10 mouse cellular contexts compared by ENCODE assay signal in genomic region chr5:54290372-54291080, GRCm38 (mm10).
DNase-seq lines count a peak whose midpoint lies in the region; ATAC-seq lines count a peak whose summit lies in the region.
"Had no signal": no experiment of that assay in that cellular context is flagged by ENCODE, and none has a peak within 500 bp of the region (broad histone marks: within the 10 kb centered on the region; RNA-seq: fewer than 3 reads in every experiment).

No protein-coding gene starts in this region.

- no peak overlapping the region for H3K9ac ChIP-seq in heart, embryonic 13.5 days
- H3K9ac ChIP-seq in heart, embryonic 12.5 days: no peak overlapping the region
- no peak overlapping the region for H3K9ac ChIP-seq in neural tube, embryonic 15.5 days (replicated peaks)
- no peak overlapping the region for H3K9ac ChIP-seq in kidney, embryonic 16.5 days (replicated peaks; ENCODE audit: low read length)
- H3K9ac ChIP-seq: midbrain, embryonic 15.5 days had no signal

- DNase-seq in neural tube, embryonic 10.5 days (ENCODE audit: extremely low spot score, low spot score): peak; percentile 54
- no peak for DNase-seq in testis, postnatal 10 days (ENCODE audit: low spot score)
- no peak for DNase-seq in right cerebral cortex, postnatal 4 days
- no peak for DNase-seq in layer of hippocampus, adult 18-20 months (ENCODE audit: low spot score in 2 of 2)
- DNase-seq: cerebellum, adult 9-10 months had no signal

- no peaks in the 10 kb centered on the region for H3K36me3 ChIP-seq in heart, embryonic 13.5 days
- no peaks in the 10 kb centered on the region for H3K36me3 ChIP-seq in heart, embryonic 12.5 days
- H3K36me3 ChIP-seq in neural tube, embryonic 15.5 days: no peaks in the 10 kb centered on the region
- H3K36me3 ChIP-seq in kidney, embryonic 16.5 days (ENCODE audit: insufficient read depth, low read length): no peaks in the 10 kb centered on the region
- H3K36me3 ChIP-seq: midbrain, embryonic 15.5 days had no signal

- no peak overlapping the region for H3K4me3 ChIP-seq in heart, embryonic 13.5 days
- no peak overlapping the region for H3K4me3 ChIP-seq in heart, embryonic 12.5 days
- H3K4me3 ChIP-seq in neural tube, embryonic 15.5 days (replicated peaks): no peak overlapping the region
- H3K4me3 ChIP-seq in kidney, embryonic 16.5 days (ENCODE audit: low read length): no peak overlapping the region
- H3K4me3 ChIP-seq: midbrain, embryonic 15.5 days had no signal

- H3K27ac ChIP-seq in heart, embryonic 13.5 days (replicated peaks): no peak overlapping the region
- no peak overlapping the region for H3K27ac ChIP-seq in heart, embryonic 12.5 days (ENCODE audit: poor library complexity, severe bottlenecking)
- no peak overlapping the region for H3K27ac ChIP-seq in neural tube, embryonic 15.5 days (replicated peaks)
- no peak overlapping the region for H3K27ac ChIP-seq in kidney, embryonic 16.5 days (ENCODE audit: low read length)
- H3K27ac ChIP-seq: midbrain, embryonic 15.5 days had no signal

- no peaks in the 10 kb centered on the region for H3K27me3 ChIP-seq in heart, embryonic 13.5 days (replicated peaks)
- no peaks in the 10 kb centered on the region for H3K27me3 ChIP-seq in heart, embryonic 12.5 days (replicated peaks)
- H3K27me3 ChIP-seq in neural tube, embryonic 15.5 days (replicated peaks): no peaks in the 10 kb centered on the region
- no peaks in the 10 kb centered on the region for H3K27me3 ChIP-seq in kidney, embryonic 16.5 days (ENCODE audit: insufficient read depth, low read length)
- H3K27me3 ChIP-seq: midbrain, embryonic 15.5 days had no signal

- H3K4me1 ChIP-seq in heart, embryonic 13.5 days: peaks cover 5% of the 10 kb centered on the region; the same call in 1 of the 2 replicates
- no peaks in the 10 kb centered on the region for H3K4me1 ChIP-seq in heart, embryonic 12.5 days (replicated peaks)
- 0 out of 2 replicates have a peak, but pooled peaks cover 4% of the 10 kb centered on the region for H3K4me1 ChIP-seq in neural tube, embryonic 15.5 days
- peaks cover 3% of the 10 kb centered on the region; the same call in 1 of the 2 replicates for H3K4me1 ChIP-seq in kidney, embryonic 16.5 days (ENCODE audit: insufficient read depth, low read length)
- H3K4me1 ChIP-seq: midbrain, embryonic 15.5 days had no signal

- H3K9me3 ChIP-seq in heart, embryonic 13.5 days: no peaks in the 10 kb centered on the region
- H3K9me3 ChIP-seq in heart, embryonic 12.5 days (replicated peaks): no peaks in the 10 kb centered on the region
- no peaks in the 10 kb centered on the region for H3K9me3 ChIP-seq in neural tube, embryonic 15.5 days (replicated peaks)
- H3K9me3 ChIP-seq in kidney, embryonic 16.5 days (ENCODE audit: low read length): no peaks in the 10 kb centered on the region
- H3K9me3 ChIP-seq: midbrain, embryonic 15.5 days had no signal

- ATAC-seq in heart, embryonic 13.5 days (ENCODE audit: extremely low read depth, insufficient number of reproducible peaks, low FRiP score, low TSS enrichment): no peak
- ATAC-seq in heart, embryonic 12.5 days (ENCODE audit: insufficient number of reproducible peaks, low FRiP score): no peak
- no peak; the same call in 1 of the 2 replicates for ATAC-seq in neural tube, embryonic 15.5 days (ENCODE audit: low FRiP score)
- peak; percentile 27; the same call in 1 of the 2 replicates for ATAC-seq in kidney, embryonic 16.5 days (ENCODE audit: low FRiP score, low TSS enrichment)
- ATAC-seq: midbrain, embryonic 15.5 days had no signal

- WGBS in heart, embryonic 13.5 days: 30% methylated on average over 12 of the region's 12 CpGs
- 29% methylated on average over 12 of the region's 12 CpGs for WGBS in heart, embryonic 12.5 days
- WGBS in neural tube, embryonic 15.5 days: 43% methylated on average over 12 of the region's 12 CpGs
- 18% methylated on average over 12 of the region's 12 CpGs for WGBS in kidney, embryonic 16.5 days

- peak overlapping the region; percentile 18; the same call in 1 of the 2 replicates for H3K4me2 ChIP-seq in heart, embryonic 13.5 days
- H3K4me2 ChIP-seq in heart, embryonic 12.5 days: no peak overlapping the region
- H3K4me2 ChIP-seq in neural tube, embryonic 15.5 days: no peak overlapping the region
- no peak overlapping the region for H3K4me2 ChIP-seq in kidney, embryonic 16.5 days (replicated peaks; ENCODE audit: low read depth, low read length)
- H3K4me2 ChIP-seq: midbrain, embryonic 15.5 days had no signal
